Mouse (Mus musculus): ENCODE data around the gene Gm13287. TPM values are rescaled to one million over a fixed set of nuclear protein-coding genes. Genes with fewer than 3 reads are reported as not detected.
A peak's percentile ranks its signal among the peaks of the same experiment; 100 is the strongest.
"Not testable (repeated sequence)": the region's sequence is repeated elsewhere in the genome, so short reads cannot be mapped to it uniquely, and the experiment has no call there.

The Gm13287 gene
- polyA plus RNA-seq, 1 experiment from 2014 or later: not detected

GRCm38 (mm10) chr4:88822995-88823394 lies 19.9 kb downstream of the Gm13287 start:
- peak; percentile 27 for DNase-seq (ENCODE audit: low spot score)

DNA sequence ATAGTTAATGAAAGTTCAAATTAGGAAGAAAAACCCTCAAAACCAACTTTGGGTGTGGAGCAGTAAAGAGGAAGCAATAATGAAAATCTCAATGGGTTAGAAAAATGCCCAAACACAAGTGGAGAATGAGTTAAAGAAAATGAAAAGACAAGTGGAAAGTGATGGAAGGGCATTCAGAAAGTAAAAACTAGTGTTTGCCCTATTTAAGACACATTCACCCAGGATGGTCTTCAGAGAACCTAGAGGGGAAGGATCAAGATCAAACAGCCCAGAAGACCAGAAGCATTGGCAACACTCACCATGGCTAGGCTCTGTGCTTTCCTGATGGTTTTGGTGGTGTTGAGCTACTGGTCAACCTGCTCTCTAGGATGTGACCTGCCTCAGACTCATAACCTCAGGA lies 24.1 kb downstream of the Gm13287 start, which contains the start of gene Ifna6:
Gene Ifna6 (plus strand): TSS at position 301 of the 400 bp plus-strand sequence.
- ATAC-seq (ENCODE audit: low FRiP score); H3K4me2 ChIP-seq (replicated peaks; ENCODE audit: low read depth, low read length); H3K27ac ChIP-seq (ENCODE audit: low read depth, low read length); H3K27me3 ChIP-seq (ENCODE audit: control insufficient read depth, insufficient read depth, low read length); H3K9me3 ChIP-seq (ENCODE audit: control insufficient read depth, low read length); H3K4me1 ChIP-seq (replicated peaks; ENCODE audit: control insufficient read depth, insufficient read depth, low read length); H3K4me3 ChIP-seq (ENCODE audit: low read depth, low read length); H3K36me3 ChIP-seq (ENCODE audit: control insufficient read depth, insufficient read depth, low read length); DNase-seq (ENCODE audit: low spot score); H3K9ac ChIP-seq (ENCODE audit: low read depth, low read length): not testable (repeated sequence)

More at GRCm38 (mm10) chr4:88822995-88823394, 19.9 kb downstream of the Gm13287 start:
- no peak for ATAC-seq (ENCODE audit: low FRiP score)
- Histone ChIP-seq H3K27me3 (ENCODE audit: control insufficient read depth, insufficient read depth, low read length) (no peaks in the 10 kb centered on the region), H3K27ac (ENCODE audit: low read depth, low read length) (no peak overlapping the region), H3K9ac (ENCODE audit: low read depth, low read length) (no peak overlapping the region), H3K9me3 (ENCODE audit: control insufficient read depth, low read length) (no peaks in the 10 kb centered on the region), H3K4me3 (ENCODE audit: low read depth, low read length) (no peak overlapping the region), H3K36me3 (ENCODE audit: control insufficient read depth, insufficient read depth, low read length) (no peaks in the 10 kb centered on the region), H3K4me1 (replicated peaks; ENCODE audit: control insufficient read depth, insufficient read depth, low read length) (no peaks in the 10 kb centered on the region), H3K4me2 (replicated peaks; ENCODE audit: low read depth, low read length) (no peak overlapping the region)
- 27% methylated on average over 4 of the region's 4 CpGs for WGBS

DNA sequence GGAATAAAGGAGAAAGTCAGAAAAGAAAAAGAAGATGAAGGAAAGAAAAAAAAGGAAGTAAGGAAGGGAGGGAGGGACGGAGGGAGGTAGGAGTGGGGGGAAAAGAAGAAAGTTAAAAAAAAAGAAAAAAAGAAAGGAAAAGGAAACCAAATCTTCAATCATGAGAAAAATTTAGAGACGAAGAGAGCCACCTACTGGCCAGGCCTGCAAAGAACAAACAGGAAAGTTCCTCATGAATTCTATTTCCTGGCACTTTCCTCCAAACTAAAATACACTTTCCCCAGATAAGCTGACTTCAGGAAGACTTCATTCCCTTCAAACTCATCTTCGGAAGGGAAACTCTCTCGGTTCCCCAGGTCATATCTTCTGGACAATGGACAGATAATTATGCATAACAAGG lies 27.5 kb downstream of the Gm13287 start:
- Histone ChIP-seq H3K27ac (ENCODE audit: low read depth, low read length) (no peak overlapping the region), H3K4me3 (ENCODE audit: low read depth, low read length) (no peak overlapping the region), H3K9ac (ENCODE audit: low read depth, low read length) (no peak overlapping the region), H3K36me3 (ENCODE audit: control insufficient read depth, insufficient read depth, low read length) (no peaks in the 10 kb centered on the region), H3K27me3 (ENCODE audit: control insufficient read depth, insufficient read depth, low read length) (no peaks in the 10 kb centered on the region), H3K4me1 (replicated peaks; ENCODE audit: control insufficient read depth, insufficient read depth, low read length) (no peaks in the 10 kb centered on the region), H3K9me3 (ENCODE audit: control insufficient read depth, low read length) (no peaks in the 10 kb centered on the region), H3K4me2 (replicated peaks; ENCODE audit: low read depth, low read length) (no peak overlapping the region)
- 35% methylated on average over 4 of the region's 4 CpGs for WGBS
- ATAC-seq (ENCODE audit: low FRiP score): no peak
- peak; percentile 53 for DNase-seq (ENCODE audit: low spot score)

DNA sequence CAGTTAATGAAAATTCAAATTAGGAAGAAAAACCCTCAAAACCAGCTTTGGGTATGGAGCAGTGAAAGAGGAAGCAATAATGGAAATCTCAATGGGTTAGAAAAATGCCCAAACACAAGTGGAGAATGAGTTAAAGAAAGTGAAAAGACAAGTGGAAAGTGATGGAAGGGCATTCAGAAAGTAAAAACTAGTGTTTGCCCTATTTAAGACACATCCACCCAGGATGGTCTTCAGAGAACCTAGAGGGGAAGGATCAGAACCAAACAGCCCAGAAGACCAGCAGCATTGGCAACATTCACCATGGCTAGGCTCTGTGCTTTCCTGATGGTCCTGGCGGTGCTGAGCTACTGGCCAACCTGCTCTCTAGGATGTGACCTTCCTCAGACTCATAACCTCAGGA lies 32.2 kb downstream of the Gm13287 start, which contains the start of gene Ifna5:
Gene Ifna5 (plus strand): TSS at position 301 of the 400 bp plus-strand sequence.
- not testable (repeated sequence) for H3K4me1 ChIP-seq (replicated peaks; ENCODE audit: control insufficient read depth, insufficient read depth, low read length); H3K27ac ChIP-seq (ENCODE audit: low read depth, low read length); DNase-seq (ENCODE audit: low spot score); H3K27me3 ChIP-seq (ENCODE audit: control insufficient read depth, insufficient read depth, low read length); H3K4me2 ChIP-seq (replicated peaks; ENCODE audit: low read depth, low read length); H3K36me3 ChIP-seq (ENCODE audit: control insufficient read depth, insufficient read depth, low read length); H3K9ac ChIP-seq (ENCODE audit: low read depth, low read length); H3K4me3 ChIP-seq (ENCODE audit: low read depth, low read length); H3K9me3 ChIP-seq (ENCODE audit: control insufficient read depth, low read length); ATAC-seq (ENCODE audit: low FRiP score)
- WGBS: 93% methylated on average over 1 of the region's 1 CpGs

DNA sequence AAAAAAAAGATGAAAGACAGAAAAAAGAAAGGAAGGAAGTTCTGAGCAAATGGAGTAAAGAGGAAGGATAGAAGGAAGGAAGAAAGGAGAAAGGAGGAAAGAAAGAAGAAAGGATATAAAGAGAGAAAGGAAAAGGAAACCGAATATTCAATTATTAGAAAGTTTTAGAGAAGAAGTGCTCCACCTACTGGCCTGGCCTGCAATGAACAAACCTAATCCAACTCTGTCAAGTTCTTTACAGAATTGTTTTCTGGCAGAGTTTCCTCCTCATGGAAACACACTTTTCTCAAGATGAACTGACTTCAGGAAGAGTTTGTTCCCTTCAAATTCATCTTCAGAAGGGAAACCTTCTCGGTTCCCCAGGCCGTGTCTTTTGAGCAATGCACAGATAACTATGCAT lies 35.8 kb downstream of the Gm13287 start:
- ATAC-seq (ENCODE audit: low FRiP score) (no peak), DNase-seq (ENCODE audit: low spot score) (peak; percentile 46)
- Histone ChIP-seq H3K4me2 (replicated peaks; ENCODE audit: low read depth, low read length) (no peak overlapping the region), H3K4me3 (ENCODE audit: low read depth, low read length) (no peak overlapping the region), H3K4me1 (replicated peaks; ENCODE audit: control insufficient read depth, insufficient read depth, low read length) (no peaks in the 10 kb centered on the region), H3K9me3 (ENCODE audit: control insufficient read depth, low read length) (no peaks in the 10 kb centered on the region), H3K36me3 (ENCODE audit: control insufficient read depth, insufficient read depth, low read length) (no peaks in the 10 kb centered on the region), H3K9ac (ENCODE audit: low read depth, low read length) (no peak overlapping the region), H3K27me3 (ENCODE audit: control insufficient read depth, insufficient read depth, low read length) (no peaks in the 10 kb centered on the region), H3K27ac (ENCODE audit: low read depth, low read length) (no peak overlapping the region)
- 40% methylated on average over 3 of the region's 3 CpGs for WGBS

DNA sequence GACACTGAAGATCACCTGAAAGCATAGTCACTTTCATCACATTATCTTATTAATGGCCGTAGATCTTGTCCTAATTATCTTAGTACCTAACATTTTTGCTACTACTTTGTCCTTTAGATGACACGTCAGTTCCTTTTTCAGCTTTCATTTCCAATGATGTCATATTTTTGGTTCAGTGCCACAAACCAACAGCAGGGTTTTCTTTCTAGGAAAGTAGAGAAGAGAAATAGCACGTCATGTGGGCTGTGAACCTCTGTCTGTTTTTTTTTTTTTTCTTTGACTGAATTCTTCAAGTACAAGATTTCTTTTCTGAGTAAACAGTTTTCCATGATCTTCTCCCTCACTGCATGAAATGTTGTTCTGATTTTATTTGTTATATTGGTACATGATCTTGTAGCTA lies 37.0 kb downstream of the Gm13287 start:
- Histone ChIP-seq H3K27me3 (ENCODE audit: control insufficient read depth, insufficient read depth, low read length) (no peaks in the 10 kb centered on the region), H3K27ac (ENCODE audit: low read depth, low read length) (no peak overlapping the region), H3K36me3 (ENCODE audit: control insufficient read depth, insufficient read depth, low read length) (no peaks in the 10 kb centered on the region), H3K4me1 (replicated peaks; ENCODE audit: control insufficient read depth, insufficient read depth, low read length) (no peaks in the 10 kb centered on the region), H3K4me3 (ENCODE audit: low read depth, low read length) (no peak overlapping the region), H3K4me2 (replicated peaks; ENCODE audit: low read depth, low read length) (no peak overlapping the region), H3K9me3 (ENCODE audit: control insufficient read depth, low read length) (no peaks in the 10 kb centered on the region), H3K9ac (ENCODE audit: low read depth, low read length) (no peak overlapping the region)
- WGBS: 85% methylated on average over 3 of the region's 3 CpGs
- ATAC-seq (ENCODE audit: low FRiP score) (no peak), DNase-seq (ENCODE audit: low spot score) (no peak)

DNA sequence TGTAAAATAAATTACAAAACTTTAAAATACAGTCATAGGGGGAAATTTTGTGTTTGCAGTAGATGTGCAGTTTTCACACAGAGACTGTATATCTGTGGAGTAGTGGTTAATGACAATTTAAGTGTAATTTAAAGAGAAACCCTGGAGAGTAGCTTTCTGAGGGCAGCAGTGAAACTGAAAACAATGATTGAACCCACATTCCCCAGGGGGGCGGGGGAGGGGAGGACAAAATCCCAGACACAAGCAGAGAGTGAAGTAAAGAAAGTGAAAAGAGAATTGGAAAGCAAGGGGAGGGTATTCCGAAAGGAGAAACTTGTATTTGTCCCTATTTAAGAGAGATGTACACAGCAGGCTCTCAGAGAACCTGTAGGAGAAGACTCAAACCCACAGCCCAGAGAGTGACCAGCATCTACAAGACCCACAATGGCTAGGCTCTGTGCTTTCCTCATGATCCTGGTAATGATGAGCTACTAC lies 38.4 kb downstream of the Gm13287 start, which contains the start of gene Ifna4:
Gene Ifna4 (plus strand): TSS at position 424 of the 474 bp plus-strand sequence.
- WGBS: 24% methylated on average over 2 of the region's 2 CpGs
- H3K9ac ChIP-seq (ENCODE audit: low read depth, low read length): no peak within 1 kb of the TSS

GRCm38 (mm10) chr4:88845334-88845733 lies 42.3 kb downstream of the Gm13287 start:
- Histone ChIP-seq H3K36me3 (ENCODE audit: control insufficient read depth, insufficient read depth, low read length) (no peaks in the 10 kb centered on the region), H3K27me3 (ENCODE audit: control insufficient read depth, insufficient read depth, low read length) (no peaks in the 10 kb centered on the region), H3K4me2 (replicated peaks; ENCODE audit: low read depth, low read length) (no peak overlapping the region), H3K9me3 (ENCODE audit: control insufficient read depth, low read length) (no peaks in the 10 kb centered on the region), H3K4me3 (ENCODE audit: low read depth, low read length) (no peak overlapping the region), H3K27ac (ENCODE audit: low read depth, low read length) (no peak overlapping the region), H3K9ac (ENCODE audit: low read depth, low read length) (no peak overlapping the region), H3K4me1 (replicated peaks; ENCODE audit: control insufficient read depth, insufficient read depth, low read length) (no peaks in the 10 kb centered on the region)
- WGBS: 50% methylated on average over 2 of the region's 2 CpGs
- DNase-seq (ENCODE audit: low spot score) (no peak), ATAC-seq (ENCODE audit: low FRiP score) (no peak)

More for the DNA sequence above, 38.4 kb downstream of the Gm13287 start, which contains the start of gene Ifna4:
- Histone ChIP-seq H3K4me3 (ENCODE audit: low read depth, low read length) (no peak within 1 kb of the TSS), H3K4me1 (replicated peaks; ENCODE audit: control insufficient read depth, insufficient read depth, low read length) (no peaks in the 10 kb centered on the region), H3K4me2 (replicated peaks; ENCODE audit: low read depth, low read length) (no peak within 1 kb of the TSS), H3K36me3 (ENCODE audit: control insufficient read depth, insufficient read depth, low read length) (no peaks in the 10 kb centered on the region), H3K9me3 (ENCODE audit: control insufficient read depth, low read length) (no peaks in the 10 kb centered on the region), H3K27ac (ENCODE audit: low read depth, low read length) (no peak within 1 kb of the TSS), H3K27me3 (ENCODE audit: control insufficient read depth, insufficient read depth, low read length) (no peaks in the 10 kb centered on the region)
- ATAC-seq (ENCODE audit: low FRiP score) (no peak), DNase-seq (ENCODE audit: low spot score) (no peak)

DNA sequence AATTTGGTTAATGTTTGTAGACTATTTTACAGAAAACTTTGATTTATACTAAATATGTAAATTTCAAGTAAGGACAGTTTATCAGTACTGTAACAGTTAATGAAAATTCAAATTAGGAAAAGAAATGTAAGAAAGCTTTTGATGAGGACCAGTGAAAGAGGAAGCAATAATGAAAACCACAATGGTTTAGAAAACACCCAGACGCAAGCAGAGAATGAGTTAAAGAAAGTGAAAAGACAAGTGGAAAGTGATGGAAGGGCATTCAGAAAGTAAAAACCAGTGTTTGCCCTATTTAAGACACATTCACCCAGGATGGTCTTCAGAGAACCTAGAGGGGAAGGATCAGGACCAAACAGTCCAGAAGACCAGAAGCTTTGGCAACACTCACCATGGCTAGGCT lies 46.6 kb downstream of the Gm13287 start, which contains the start of gene Ifna1:
Gene Ifna1 (plus strand): TSS at position 390 of the 400 bp plus-strand sequence.
- Histone ChIP-seq H3K9ac (ENCODE audit: low read depth, low read length) (no peak within 1 kb of the TSS), H3K27ac (ENCODE audit: low read depth, low read length) (no peak within 1 kb of the TSS), H3K4me1 (replicated peaks; ENCODE audit: control insufficient read depth, insufficient read depth, low read length) (no peaks in the 10 kb centered on the region), H3K4me3 (ENCODE audit: low read depth, low read length) (no peak within 1 kb of the TSS), H3K9me3 (ENCODE audit: control insufficient read depth, low read length) (no peaks in the 10 kb centered on the region), H3K36me3 (ENCODE audit: control insufficient read depth, insufficient read depth, low read length) (no peaks in the 10 kb centered on the region), H3K4me2 (replicated peaks; ENCODE audit: low read depth, low read length) (no peak within 1 kb of the TSS), H3K27me3 (ENCODE audit: control insufficient read depth, insufficient read depth, low read length) (no peaks in the 10 kb centered on the region)
- WGBS: 82% methylated on average over 1 of the region's 1 CpGs
- ATAC-seq (ENCODE audit: low FRiP score) (no peak), DNase-seq (ENCODE audit: low spot score) (no peak)
